Mouse (Mus musculus) naive thymus-derived CD4-positive, alpha-beta T cell, adult 5 months (primary cell): ENCODE data around the gene 4933428G20Rik. TPM values are rescaled to one million over a fixed set of nuclear protein-coding genes. Genes with fewer than 3 reads are reported as not detected.

Source experiments
- polyA plus RNA-seq: library from polyadenylated mRNA; unstranded; fragments of 100-300 nt; shearing (Covaris generic); gene quantifications from one replicate; pipeline ENCODE4 v1.2.1, GENCODE M21; 2017

Gene 4933428G20Rik
- not detected for polyA plus RNA-seq

GRCm38 (mm10) chr11:97499865-97500719, at the start of gene 4933428G20Rik:
Gene 4933428G20Rik (minus strand): TSS chr11:97500340.

Other genes with a start within 250 kb of the 4933428G20Rik start
- 61.6 TPM for gene Npepps, start 219.7 kb downstream of the 4933428G20Rik start, polyA plus RNA-seq
- gene Mrpl45, start 184.6 kb downstream of the 4933428G20Rik start, polyA plus RNA-seq, result 14.1 TPM
- 0.14 TPM for gene Gpr179, start 148.3 kb downstream of the 4933428G20Rik start, polyA plus RNA-seq
- 1.5 TPM for gene Socs7, start 137.8 kb downstream of the 4933428G20Rik start, polyA plus RNA-seq
- gene Arhgap23, start 84.8 kb downstream of the 4933428G20Rik start, polyA plus RNA-seq, result not detected
- gene Srcin1, start 75.8 kb upstream of the 4933428G20Rik start, polyA plus RNA-seq, result not detected
- 18.3 TPM for gene Epop, start 129.4 kb upstream of the 4933428G20Rik start, polyA plus RNA-seq
- gene Mllt6, start 163.1 kb upstream of the 4933428G20Rik start, polyA plus RNA-seq, result 6.5 TPM
- gene Cisd3, start 185.5 kb upstream of the 4933428G20Rik start, polyA plus RNA-seq, result 31.9 TPM
- gene Pcgf2, start 200.2 kb upstream of the 4933428G20Rik start, polyA plus RNA-seq, result 0.65 TPM
- gene Psmb3, start 203.1 kb upstream of the 4933428G20Rik start, polyA plus RNA-seq, result 249 TPM
- 2.9 TPM for gene Pip4k2b, start 244.4 kb upstream of the 4933428G20Rik start, polyA plus RNA-seq